Mouse (Mus musculus) CD4-positive, CD25-positive, alpha-beta regulatory T cell, adult 9 weeks (primary cell): Measurements from ENCODE around the gene Grk1. TPM values are rescaled to one million over a fixed set of nuclear protein-coding genes. Genes with fewer than 3 reads are reported as not detected.

Experiments used
- polyA plus RNA-seq: library from polyadenylated mRNA; unstranded; fragments of 100-300 nt; shearing (Covaris generic); gene quantifications from one replicate; pipeline ENCODE4 v1.2.1, GENCODE M21; 2017

Gene Grk1
- polyA plus RNA-seq, result not detected

DNA sequence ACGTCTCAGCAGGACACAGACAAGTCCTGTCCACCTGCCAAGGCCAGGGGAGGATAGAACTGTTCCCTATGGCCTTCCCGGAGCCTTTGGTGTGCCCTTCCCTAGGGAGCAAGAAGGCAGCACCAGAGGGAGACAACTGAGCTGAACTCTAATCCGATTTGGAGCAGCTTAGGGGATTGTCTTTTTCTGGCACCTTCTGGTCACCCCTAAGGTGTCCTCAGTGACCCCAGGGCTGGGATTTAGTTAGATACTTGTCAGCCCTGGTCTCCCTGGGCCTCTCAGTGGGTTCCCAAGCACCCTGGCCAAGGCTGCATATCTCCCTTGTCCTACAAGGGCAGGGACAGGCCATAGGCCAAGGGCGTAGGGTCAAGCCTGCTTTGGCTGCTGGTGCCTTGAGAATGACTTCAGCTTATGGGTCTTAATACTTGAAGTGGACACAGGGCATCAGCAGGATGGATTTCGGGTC is at the start of gene Grk1:
Gene Grk1 (plus strand): TSS at position 416 of the 466 bp plus-strand sequence.

DNA sequence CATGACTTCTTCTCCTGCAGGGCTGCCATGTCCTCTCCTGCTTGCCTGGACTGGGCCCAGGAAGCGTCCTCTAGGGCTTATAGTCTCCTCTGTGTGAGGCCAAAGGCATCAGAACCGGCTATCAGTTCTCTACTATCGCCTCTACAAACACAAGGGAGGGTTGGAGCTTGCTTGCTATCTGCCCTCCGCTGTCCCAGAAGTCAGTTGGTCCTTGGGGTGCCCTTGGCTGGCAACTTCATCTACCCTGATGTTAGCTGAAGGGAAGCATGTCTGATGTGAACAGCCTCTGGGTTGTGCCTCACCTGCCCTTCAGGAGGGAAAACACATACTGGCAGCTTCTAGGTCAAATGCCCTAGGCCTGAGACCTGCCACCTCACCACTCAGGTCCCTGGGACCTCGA is 8.2 kb upstream of the Grk1 start, which contains the start of gene Atp4b:
Gene Atp4b (minus strand): TSS at position 101 of the 400 bp plus-strand sequence.

DNA sequence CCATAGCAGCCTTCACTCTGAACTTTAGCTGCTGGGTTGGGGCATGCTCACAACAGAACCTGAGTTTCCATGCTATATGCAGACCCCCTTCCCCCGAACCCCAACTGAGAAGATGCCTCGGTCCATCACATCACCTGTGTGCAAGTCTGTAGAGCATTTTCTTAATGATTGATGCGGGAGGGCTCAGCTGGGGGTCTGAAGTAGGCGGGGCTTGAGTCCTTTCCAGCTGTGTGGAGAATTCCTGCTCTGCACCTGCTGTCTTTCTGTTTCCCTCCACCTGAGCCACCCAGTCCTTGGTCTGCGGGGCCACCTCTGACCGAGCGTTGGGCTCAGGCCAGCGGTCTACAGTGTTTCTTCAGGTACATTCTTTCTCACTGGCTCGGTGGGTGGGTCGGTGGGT is 30.0 kb downstream of the Grk1 start, which contains the start of gene Tmem255b:
Gene Tmem255b (plus strand): TSS at position 301 of the 400 bp plus-strand sequence.

Other genes starting within 250 kb of the Grk1 start
- 8.4 TPM for gene Lamp1, start 245.9 kb upstream of the Grk1 start, polyA plus RNA-seq
- gene Grtp1, start 204.5 kb upstream of the Grk1 start, polyA plus RNA-seq, result 1.6 TPM
- not detected for gene Adprhl1, start 150.9 kb upstream of the Grk1 start, polyA plus RNA-seq
- 40.5 TPM for gene Dcun1d2, start 117.0 kb upstream of the Grk1 start, polyA plus RNA-seq
- 34.9 TPM for gene Tmco3, start 116.9 kb upstream of the Grk1 start, polyA plus RNA-seq
- gene Tfdp1, start 66.3 kb upstream of the Grk1 start, polyA plus RNA-seq, result 36.4 TPM
- gene Atp4b, start 8.3 kb upstream of the Grk1 start, polyA plus RNA-seq, result not detected
- not detected for gene Tmem255b, start 30.1 kb downstream of the Grk1 start, polyA plus RNA-seq
- gene Gas6, start 89.4 kb downstream of the Grk1 start, polyA plus RNA-seq, result not detected
- gene 1700029H14Rik, start 157.4 kb downstream of the Grk1 start, polyA plus RNA-seq, result not detected